Mouse (Mus musculus): ENCODE data around the gene F7.

GRCm38 (mm10) chr8:12985259-12985658, 40.6 kb upstream of the F7 start:
- no peak for TF ChIP-seq POLR2A (IDR thresholded peaks at IDR 0.05; ENCODE audit: low read depth, low read length)
- TF ChIP-seq CTCF (IDR thresholded peaks at IDR 0.05; ENCODE audit: extremely low read depth, insufficient read length, insufficient replicate concordance, low read depth, low read length), result no peak

Measured in small intestine, adult 2 months (tissue).